Mouse (Mus musculus): ENCODE data around the gene Slc48a1. TPM values are rescaled to one million over a fixed set of nuclear protein-coding genes. Genes with fewer than 3 reads are reported as not detected.

Gene Slc48a1
- polyA plus RNA-seq, 1 experiment from 2014 or later: 29.2 TPM

DNA sequence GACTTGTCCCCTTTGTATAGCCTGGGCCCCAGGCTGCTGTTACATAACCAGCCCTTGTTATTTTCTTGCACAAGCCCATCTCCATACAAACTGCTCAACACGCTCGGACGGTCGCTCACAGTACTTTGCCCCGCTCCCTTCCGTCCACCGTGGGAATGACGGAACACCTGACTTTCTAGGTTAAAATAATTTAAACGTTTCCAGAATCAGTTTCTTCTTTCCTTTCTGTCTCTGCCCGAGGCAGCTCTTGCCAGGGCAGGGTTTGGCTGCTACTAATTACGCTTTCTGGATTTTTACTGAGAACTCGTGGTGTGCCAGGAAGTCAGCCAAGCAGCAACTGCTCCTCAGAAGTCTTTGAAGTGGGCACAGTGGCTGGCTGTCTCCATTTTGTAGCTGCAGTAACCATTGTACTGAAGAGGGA lies 2.3 kb downstream of the Slc48a1 start:
- peaks cover 9% of the 10 kb centered on the region; the same call in 1 of the 2 replicates for H3K4me1 ChIP-seq (ENCODE audit: control insufficient read depth, insufficient read depth, low read length)
- 75% methylated on average over 12 of the region's 12 CpGs for WGBS
- H3K9ac ChIP-seq (ENCODE audit: low read length): no peak overlapping the region
- H3K9me3 ChIP-seq (ENCODE audit: control insufficient read depth, low read length): no peaks in the 10 kb centered on the region
- no peak overlapping the region for H3K4me3 ChIP-seq (ENCODE audit: low read depth, low read length)
- ATAC-seq (ENCODE audit: insufficient read depth, low FRiP score, low TSS enrichment): no peak
- no peak for DNase-seq (ENCODE audit: low spot score)
- no peak overlapping the region for H3K4me2 ChIP-seq (ENCODE audit: low read depth)
- no peak overlapping the region for H3K27ac ChIP-seq (ENCODE audit: low read depth, low read length)
- no peaks in the 10 kb centered on the region for H3K36me3 ChIP-seq (ENCODE audit: control insufficient read depth, insufficient read depth, low read length)
- H3K27me3 ChIP-seq (ENCODE audit: control insufficient read depth, insufficient read depth, low read length): no peaks in the 10 kb centered on the region

DNA sequence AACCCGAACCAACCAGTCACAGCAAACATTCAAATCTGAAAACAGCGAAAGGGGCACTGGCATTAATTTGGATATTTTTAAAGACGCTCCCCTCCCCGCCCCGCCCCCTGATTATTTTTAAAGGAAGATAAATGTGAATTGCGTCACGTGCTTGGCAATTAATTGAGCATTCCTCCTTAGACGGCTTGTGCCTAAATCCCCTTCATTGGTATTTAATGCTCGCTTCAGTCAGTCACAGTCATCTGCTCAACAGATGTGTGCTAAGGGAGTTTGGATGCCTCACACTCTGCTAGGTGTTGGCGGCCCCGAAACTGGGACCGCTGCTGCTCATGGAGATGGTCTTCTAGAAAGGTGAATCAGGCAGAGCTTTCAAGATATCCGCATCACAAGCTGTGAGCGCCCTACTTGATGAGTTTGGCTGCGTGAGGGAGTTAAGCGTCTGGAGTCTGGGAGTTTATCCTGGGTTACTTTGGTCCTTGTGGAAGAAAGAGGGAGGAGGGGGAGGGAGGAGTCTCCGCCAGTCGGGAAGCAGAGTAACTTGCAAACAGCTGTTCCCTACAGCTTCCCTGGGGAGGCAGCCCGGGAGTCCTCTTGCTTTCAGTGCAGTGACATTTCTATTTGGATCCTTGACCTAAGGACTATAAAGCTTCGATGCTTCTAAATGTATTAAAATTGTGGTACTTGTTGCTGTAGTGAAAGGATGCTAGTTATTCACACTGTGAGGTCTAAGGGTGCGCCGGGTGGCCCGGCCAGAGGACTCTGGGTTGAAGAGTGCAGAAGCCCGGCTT lies 3.8 kb downstream of the Slc48a1 start:
- H3K4me3 ChIP-seq (ENCODE audit: low read depth, low read length): peak overlapping the region; percentile 15; the same call in 1 of the 2 replicates

DNA sequence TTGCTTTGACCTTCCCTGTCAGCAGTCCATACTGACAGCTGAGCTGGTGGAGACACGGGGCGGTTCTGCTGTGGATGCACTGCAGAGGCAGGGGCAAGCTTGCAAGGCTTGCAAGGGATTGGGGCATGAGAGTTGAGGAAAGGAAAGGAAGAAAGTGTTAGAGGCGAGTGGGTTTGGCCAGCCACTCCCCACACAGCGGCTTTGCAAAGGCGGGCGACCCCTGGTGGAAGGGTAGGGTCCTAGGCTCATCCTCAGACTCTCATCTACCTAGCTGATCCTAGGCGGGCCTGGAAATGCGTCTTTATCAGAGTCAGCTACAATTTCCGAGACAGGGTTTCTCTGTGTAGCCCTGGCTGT lies 4.4 kb downstream of the Slc48a1 start:
- H3K27me3 ChIP-seq (ENCODE audit: control insufficient read depth, insufficient read depth, low read length): no peaks in the 10 kb centered on the region
- H3K9ac ChIP-seq (ENCODE audit: low read length): no peak overlapping the region
- peak overlapping the region; percentile 15; the same call in 1 of the 2 replicates for H3K4me3 ChIP-seq (ENCODE audit: low read depth, low read length)
- ATAC-seq (ENCODE audit: insufficient read depth, low FRiP score, low TSS enrichment) (no peak), DNase-seq (ENCODE audit: low spot score) (peak; percentile 78)
- H3K36me3 ChIP-seq (ENCODE audit: control insufficient read depth, insufficient read depth, low read length): no peaks in the 10 kb centered on the region
- no peaks in the 10 kb centered on the region for H3K9me3 ChIP-seq (ENCODE audit: control insufficient read depth, low read length)
- H3K4me2 ChIP-seq (ENCODE audit: low read depth): peak overlapping the region; percentile 31
- H3K27ac ChIP-seq (ENCODE audit: low read depth, low read length): no peak overlapping the region
- peaks cover 9% of the 10 kb centered on the region; the same call in 1 of the 2 replicates for H3K4me1 ChIP-seq (ENCODE audit: control insufficient read depth, insufficient read depth, low read length)
- 7% methylated on average over 9 of the region's 9 CpGs for WGBS

More for the DNA sequence above, 3.8 kb downstream of the Slc48a1 start:
- Histone ChIP-seq H3K4me2 (ENCODE audit: low read depth) (peak overlapping the region; percentile 31), H3K36me3 (ENCODE audit: control insufficient read depth, insufficient read depth, low read length) (no peaks in the 10 kb centered on the region), H3K27ac (ENCODE audit: low read depth, low read length) (no peak overlapping the region), H3K4me1 (ENCODE audit: control insufficient read depth, insufficient read depth, low read length) (peaks cover 9% of the 10 kb centered on the region; the same call in 1 of the 2 replicates), H3K27me3 (ENCODE audit: control insufficient read depth, insufficient read depth, low read length) (no peaks in the 10 kb centered on the region), H3K9me3 (ENCODE audit: control insufficient read depth, low read length) (no peaks in the 10 kb centered on the region), H3K9ac (ENCODE audit: low read length) (no peak overlapping the region)
- 7% methylated on average over 24 of the region's 24 CpGs for WGBS
- DNase-seq (ENCODE audit: low spot score) (peak; percentile 52), ATAC-seq (ENCODE audit: insufficient read depth, low FRiP score, low TSS enrichment) (no peak)

DNA sequence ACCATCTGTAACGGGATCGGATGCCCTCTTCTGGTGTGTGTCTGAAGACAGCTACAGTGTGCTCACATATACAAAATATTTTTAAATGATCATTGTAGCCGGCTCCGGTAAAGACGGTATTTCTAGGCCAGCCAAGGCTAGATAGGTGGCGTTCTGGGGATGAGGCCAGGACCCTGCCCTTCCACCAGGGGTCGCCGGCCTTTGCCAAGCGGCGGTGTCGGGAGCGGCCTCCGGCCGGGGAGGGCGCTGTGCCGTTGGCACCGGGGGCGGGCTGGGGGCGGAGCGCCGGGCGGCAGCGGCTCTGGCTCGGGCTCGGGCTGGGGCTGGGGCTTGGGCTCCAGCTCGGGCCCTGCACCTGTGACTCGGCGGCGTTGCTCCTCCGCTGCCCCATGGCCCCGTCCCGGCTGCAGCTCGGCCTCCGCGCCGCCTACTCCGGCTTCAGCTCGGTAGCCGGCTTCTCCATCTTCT lies 5.8 kb downstream of the Slc48a1 start:
- Histone ChIP-seq H3K27ac (ENCODE audit: low read depth, low read length) (no peak overlapping the region), H3K4me2 (ENCODE audit: low read depth) (peak overlapping the region; percentile 84), H3K4me1 (ENCODE audit: control insufficient read depth, insufficient read depth, low read length) (peaks cover 9% of the 10 kb centered on the region; the same call in 1 of the 2 replicates), H3K9me3 (ENCODE audit: control insufficient read depth, low read length) (no peaks in the 10 kb centered on the region), H3K4me3 (ENCODE audit: low read depth, low read length) (peak overlapping the region; percentile 67), H3K27me3 (ENCODE audit: control insufficient read depth, insufficient read depth, low read length) (no peaks in the 10 kb centered on the region), H3K36me3 (ENCODE audit: control insufficient read depth, insufficient read depth, low read length) (no peaks in the 10 kb centered on the region), H3K9ac (ENCODE audit: low read length) (peak overlapping the region; percentile 63)
- 8% methylated on average over 22 of the region's 39 CpGs for WGBS
- DNase-seq (ENCODE audit: low spot score) (peak; percentile 92), ATAC-seq (ENCODE audit: insufficient read depth, low FRiP score, low TSS enrichment) (peak; percentile 83)

DNA sequence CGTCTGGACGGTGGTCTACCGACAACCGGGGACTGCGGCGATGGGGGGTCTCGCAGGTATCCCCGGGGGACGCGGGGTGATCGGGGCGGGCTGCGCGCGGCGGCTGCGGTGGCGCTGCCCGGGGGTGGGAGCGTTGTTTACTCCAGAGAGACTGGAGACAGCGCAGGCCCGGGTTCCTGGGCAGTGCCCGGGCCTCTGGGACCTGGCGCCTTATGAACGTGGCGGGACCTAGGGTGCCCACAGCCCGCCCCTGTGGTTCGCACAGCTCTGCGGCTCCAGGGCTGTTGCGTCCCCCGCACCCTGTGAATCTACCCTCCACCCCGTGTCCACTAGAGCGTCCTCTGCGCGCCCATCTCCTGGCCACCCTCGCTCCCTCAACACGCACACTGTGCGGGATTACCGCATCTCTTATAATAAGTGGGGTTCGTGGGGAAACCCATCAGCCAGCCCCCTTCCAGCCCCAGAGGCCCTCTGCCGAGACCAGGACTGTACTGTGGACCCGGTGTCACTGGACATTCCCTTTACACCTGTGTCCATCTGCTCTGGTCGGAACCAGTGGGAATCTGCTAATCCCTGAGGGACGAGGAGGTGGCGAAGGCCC lies 6.3 kb downstream of the Slc48a1 start:
- no peak overlapping the region for H3K27ac ChIP-seq (ENCODE audit: low read depth, low read length)

DNA sequence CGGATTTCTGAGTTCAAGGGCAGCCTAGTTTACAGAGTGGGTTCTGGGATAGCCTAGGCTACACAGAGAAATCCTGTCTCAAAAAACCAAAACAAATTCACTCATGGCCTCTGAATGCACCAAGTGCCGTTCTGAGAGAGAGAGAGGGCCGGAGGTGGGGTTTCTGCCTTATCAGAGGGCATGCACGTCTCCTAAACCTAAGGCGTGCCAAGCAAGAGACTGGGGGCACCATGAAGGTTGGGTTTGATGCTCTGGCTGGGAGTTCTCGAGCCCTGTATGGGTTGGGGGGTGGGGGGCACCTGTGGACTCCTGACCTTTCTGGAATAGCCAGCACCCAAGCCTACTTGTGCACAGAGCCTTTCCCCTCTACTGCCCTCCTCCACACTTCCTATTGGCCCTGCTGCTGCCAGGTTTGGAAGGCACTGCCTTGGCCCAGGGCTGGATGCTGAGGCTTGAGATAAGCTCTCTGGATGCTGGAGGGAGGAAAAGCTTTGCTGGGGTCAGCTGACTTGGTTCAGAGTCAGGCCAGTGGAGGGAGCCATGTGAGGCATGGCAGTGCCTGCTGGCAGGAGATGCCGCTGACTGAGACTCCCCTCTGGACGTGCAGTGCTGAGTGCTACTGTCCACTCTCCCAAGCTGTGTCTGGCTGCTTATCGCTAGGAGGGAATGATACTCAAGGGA lies 7.6 kb downstream of the Slc48a1 start:
- no peak for DNase-seq (ENCODE audit: low spot score)
- Histone ChIP-seq H3K4me3 (ENCODE audit: low read depth, low read length) (no peak overlapping the region), H3K27me3 (ENCODE audit: control insufficient read depth, insufficient read depth, low read length) (no peaks in the 10 kb centered on the region), H3K9me3 (ENCODE audit: control insufficient read depth, low read length) (no peaks in the 10 kb centered on the region), H3K4me2 (ENCODE audit: low read depth) (no peak overlapping the region), H3K27ac (ENCODE audit: low read depth, low read length) (no peak overlapping the region), H3K36me3 (ENCODE audit: control insufficient read depth, insufficient read depth, low read length) (no peaks in the 10 kb centered on the region), H3K4me1 (ENCODE audit: control insufficient read depth, insufficient read depth, low read length) (peaks cover 9% of the 10 kb centered on the region; the same call in 1 of the 2 replicates), H3K9ac (ENCODE audit: low read length) (no peak overlapping the region)
- WGBS: 86% methylated on average over 9 of the region's 9 CpGs
- no peak for ATAC-seq (ENCODE audit: insufficient read depth, low FRiP score, low TSS enrichment)

More for the DNA sequence above, 6.3 kb downstream of the Slc48a1 start:
- Histone ChIP-seq H3K4me1 (ENCODE audit: control insufficient read depth, insufficient read depth, low read length) (peaks cover 9% of the 10 kb centered on the region; the same call in 1 of the 2 replicates), H3K36me3 (ENCODE audit: control insufficient read depth, insufficient read depth, low read length) (no peaks in the 10 kb centered on the region), H3K9me3 (ENCODE audit: control insufficient read depth, low read length) (no peaks in the 10 kb centered on the region), H3K4me2 (ENCODE audit: low read depth) (peak overlapping the region; percentile 84), H3K27me3 (ENCODE audit: control insufficient read depth, insufficient read depth, low read length) (no peaks in the 10 kb centered on the region), H3K9ac (ENCODE audit: low read length) (peak overlapping the region; percentile 63), H3K4me3 (ENCODE audit: low read depth, low read length) (peak overlapping the region; percentile 67)
- ATAC-seq (ENCODE audit: insufficient read depth, low FRiP score, low TSS enrichment): peak; percentile 61; the same call in 1 of the 2 replicates
- DNase-seq (ENCODE audit: low spot score): no peak
- 5% methylated on average over 42 of the region's 45 CpGs for WGBS

DNA sequence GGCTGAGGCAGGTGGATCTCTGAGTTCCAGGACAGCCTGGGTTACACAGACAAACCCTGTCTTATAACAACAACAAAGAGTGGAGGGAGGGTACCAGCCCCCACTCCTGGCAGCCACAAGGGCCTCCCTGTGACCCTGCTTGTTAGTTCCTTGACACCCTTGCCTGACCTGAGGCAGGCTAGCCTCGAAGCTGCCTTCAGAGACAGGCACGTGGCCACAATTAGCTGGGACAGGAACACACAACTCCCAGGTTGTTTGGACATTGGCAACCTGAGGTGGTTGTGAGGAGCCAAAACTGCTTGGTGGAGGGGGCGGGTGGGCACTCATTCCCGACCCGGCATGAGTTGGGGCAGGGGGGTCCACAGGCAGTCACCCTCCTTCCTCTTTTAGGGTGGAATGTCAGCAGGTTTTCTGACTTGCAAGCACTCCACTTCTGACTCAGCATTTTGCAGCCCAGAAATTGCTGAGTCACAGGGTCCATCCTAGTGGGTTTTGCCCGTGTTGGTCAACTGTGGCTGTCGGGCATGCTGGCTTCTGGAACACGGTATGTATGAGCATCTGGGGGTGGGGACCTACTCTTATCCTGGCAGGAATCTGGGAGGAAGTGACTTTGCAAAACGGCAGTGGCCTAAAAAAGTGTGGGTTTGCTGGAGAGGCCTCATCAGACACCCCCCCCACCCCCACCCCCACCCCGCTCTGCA lies 8.2 kb downstream of the Slc48a1 start:
- Histone ChIP-seq H3K27me3 (ENCODE audit: control insufficient read depth, insufficient read depth, low read length) (no peaks in the 10 kb centered on the region), H3K9me3 (ENCODE audit: control insufficient read depth, low read length) (no peaks in the 10 kb centered on the region), H3K27ac (ENCODE audit: low read depth, low read length) (no peak overlapping the region), H3K4me2 (ENCODE audit: low read depth) (no peak overlapping the region), H3K9ac (ENCODE audit: low read length) (no peak overlapping the region), H3K4me3 (ENCODE audit: low read depth, low read length) (no peak overlapping the region), H3K4me1 (ENCODE audit: control insufficient read depth, insufficient read depth, low read length) (peaks cover 9% of the 10 kb centered on the region; the same call in 1 of the 2 replicates), H3K36me3 (ENCODE audit: control insufficient read depth, insufficient read depth, low read length) (no peaks in the 10 kb centered on the region)
- DNase-seq (ENCODE audit: low spot score) (no peak), ATAC-seq (ENCODE audit: insufficient read depth, low FRiP score, low TSS enrichment) (no peak)
- 91% methylated on average over 10 of the region's 10 CpGs for WGBS

DNA sequence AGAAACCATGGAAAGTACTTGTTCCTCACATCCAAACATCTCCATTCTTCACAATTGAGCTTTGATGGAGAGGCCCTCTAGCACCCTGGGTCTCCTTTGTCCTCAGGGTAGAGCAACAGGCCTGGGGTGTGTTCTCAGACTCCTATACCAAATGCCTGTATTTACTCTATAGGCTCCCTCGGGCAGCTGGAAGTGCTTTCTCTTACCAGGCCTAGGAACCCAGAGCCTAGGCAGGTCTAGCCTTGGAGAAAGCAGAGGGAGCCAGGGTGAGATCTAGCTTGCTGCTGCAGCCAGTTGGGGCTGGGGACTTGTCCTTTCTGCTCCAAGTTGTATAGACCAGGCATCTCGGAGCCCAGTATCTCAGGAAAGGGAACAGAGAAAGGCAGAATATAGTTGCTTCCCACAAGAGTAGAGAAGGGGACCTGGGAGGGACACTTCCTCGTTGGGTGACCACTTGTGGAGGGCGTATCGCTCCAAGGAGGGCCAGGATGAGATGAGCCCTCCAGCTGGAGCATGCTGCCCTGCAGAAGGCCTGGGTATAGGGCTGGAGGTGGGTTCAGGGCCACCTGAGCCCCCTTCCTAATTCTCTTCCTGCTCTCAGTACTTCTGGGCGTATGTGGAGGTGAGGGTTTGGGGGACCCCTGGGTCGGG lies 9.0 kb downstream of the Slc48a1 start:
- Histone ChIP-seq H3K27ac (ENCODE audit: low read depth, low read length) (no peak overlapping the region), H3K9ac (ENCODE audit: low read length) (no peak overlapping the region)
- ATAC-seq (ENCODE audit: insufficient read depth, low FRiP score, low TSS enrichment): no peak

More for the DNA sequence above, 9.0 kb downstream of the Slc48a1 start:
- WGBS: 84% methylated on average over 7 of the region's 7 CpGs
- no peak for DNase-seq (ENCODE audit: low spot score)
- Histone ChIP-seq H3K9me3 (ENCODE audit: control insufficient read depth, low read length) (no peaks in the 10 kb centered on the region), H3K27me3 (ENCODE audit: control insufficient read depth, insufficient read depth, low read length) (no peaks in the 10 kb centered on the region), H3K4me2 (ENCODE audit: low read depth) (no peak overlapping the region), H3K4me1 (ENCODE audit: control insufficient read depth, insufficient read depth, low read length) (peaks cover 9% of the 10 kb centered on the region; the same call in 1 of the 2 replicates), H3K4me3 (ENCODE audit: low read depth, low read length) (no peak overlapping the region), H3K36me3 (ENCODE audit: control insufficient read depth, insufficient read depth, low read length) (no peaks in the 10 kb centered on the region)

All from neural tube, embryonic 11.5 days (tissue).